Mouse (Mus musculus) adrenal gland, adult 8-10 months (tissue): ENCODE data around the gene Edaradd. TPM values are rescaled to one million over a fixed set of nuclear protein-coding genes. Genes with fewer than 3 reads are reported as not detected.

Source experiments
- DNase-seq: peaks from one replicate; pipeline ENCODE4 v3.0.0; 2022
- total RNA-seq, 4 experiments: library from RNA; stranded (reverse); gene quantifications; 2 replicates each; pipeline ENCODE4 v1.2.4; 2022

Edaradd gene
- total RNA-seq, 4 experiments from 2014 or later, result 0.06 to 0.24 (median 0.08) TPM

DNA sequence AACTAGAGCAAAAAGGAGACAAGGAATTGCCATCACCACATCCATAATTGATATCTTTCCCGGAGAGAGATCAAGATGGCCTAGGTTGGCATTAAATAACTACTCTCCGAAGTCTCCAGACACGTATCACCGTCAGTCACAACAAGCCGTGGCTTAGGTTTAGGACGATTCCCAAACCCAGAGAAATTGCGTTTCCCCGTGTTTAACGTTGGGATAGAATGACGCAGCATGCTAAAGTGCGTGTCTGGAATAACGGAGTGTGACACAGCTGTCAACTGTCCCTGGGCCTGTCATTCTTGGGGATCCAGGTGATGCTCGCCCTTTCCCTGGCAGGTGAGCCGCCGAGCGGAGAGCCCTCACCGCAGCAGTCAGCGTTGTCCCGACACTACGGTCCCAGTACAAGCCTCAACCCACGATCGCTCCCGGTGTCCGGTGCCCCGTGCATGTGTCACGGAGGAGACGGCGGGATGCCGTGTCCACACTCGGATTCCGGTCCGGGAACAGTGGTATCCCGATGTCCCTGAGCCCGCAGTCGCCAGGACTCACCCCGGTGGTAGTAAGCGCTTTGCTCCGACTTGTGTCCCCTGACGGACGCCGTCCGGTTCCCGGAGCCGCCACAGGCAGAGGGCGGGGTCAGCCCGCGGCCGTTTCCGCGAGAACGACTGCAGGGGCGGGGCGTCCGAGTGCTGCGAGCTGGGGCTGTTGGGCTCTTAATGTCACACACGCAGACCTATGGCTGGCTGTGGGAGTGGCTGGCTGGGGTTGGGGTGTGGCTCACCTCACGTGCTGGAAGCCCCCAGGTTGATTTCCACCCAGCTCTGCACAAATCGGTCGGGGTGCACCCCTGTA, 59.1 kb downstream of the Edaradd start:
- DNase-seq, result peak; percentile 94

DNA sequence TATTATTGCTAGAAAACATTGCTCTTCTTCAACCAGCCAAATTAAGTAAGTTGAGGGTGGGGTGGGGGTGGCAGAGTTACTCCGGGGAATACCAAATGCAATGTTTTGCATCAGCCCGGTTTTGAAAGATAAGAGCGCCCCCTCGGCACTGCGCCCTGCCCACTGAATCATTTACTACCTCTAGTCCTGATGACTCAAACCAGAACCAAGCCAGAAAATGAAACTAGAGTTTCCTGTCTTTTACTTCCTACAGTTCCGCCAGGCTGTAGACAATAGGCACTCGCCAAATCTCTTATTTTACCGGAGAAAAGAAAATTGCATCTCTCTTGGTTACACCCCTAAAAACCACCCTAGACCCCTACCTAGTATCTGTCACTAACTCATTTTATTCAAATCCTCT, 59.8 kb downstream of the Edaradd start:
- DNase-seq, result peak; percentile 57

DNA sequence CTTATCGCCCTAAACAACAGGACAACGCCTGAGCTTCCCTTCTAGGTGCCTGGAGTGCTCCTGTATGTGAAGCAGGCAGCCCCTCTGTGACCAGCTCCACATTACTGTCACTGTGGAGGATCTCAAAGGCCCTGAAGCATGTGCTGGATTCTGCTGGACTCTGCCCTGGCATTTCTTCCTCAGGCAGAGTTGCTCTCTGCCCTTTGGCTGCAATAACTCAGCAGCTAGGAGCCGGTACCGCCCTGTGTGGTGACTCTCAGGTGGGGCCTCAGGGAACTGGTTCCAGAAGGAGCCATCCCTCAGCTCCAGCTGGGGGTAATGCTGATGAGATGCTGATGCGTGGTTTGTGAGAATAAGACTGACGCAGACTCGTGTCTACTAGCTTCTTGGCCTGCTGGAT, 63.5 kb downstream of the Edaradd start:
- DNase-seq, result no peak

DNA sequence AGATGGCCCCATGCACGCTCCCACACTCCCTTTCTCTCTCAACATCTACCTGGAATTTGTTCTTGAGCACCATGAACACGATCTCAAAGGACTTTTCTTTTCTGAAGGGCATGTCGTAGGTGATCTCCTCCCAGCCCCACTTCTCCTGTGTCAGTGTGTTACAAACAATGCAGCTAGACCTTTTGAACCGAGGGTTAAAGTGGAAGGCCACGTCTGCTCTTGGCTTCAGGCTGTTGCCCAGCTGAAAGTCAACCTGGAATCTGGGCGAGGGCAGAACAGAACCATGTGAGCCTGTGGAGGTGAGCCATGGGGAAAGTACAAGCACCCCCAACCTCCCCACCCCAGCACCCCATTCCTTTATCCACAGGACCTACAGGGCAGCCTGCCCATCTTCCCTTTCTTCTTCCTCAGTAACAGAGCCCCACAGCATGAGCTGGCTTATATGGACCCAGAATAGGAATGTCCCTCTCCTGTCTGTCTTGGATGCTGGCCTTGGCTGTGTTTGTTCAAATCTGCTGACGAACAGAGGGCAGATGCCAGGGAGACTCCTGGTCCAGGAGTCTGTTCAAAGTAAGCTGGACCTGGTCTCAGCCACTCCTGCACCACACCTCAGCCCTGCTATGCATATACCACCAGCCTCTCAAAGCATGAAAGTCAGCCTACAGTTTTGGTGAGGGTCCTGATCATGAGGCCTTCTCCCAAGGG, 65.4 kb downstream of the Edaradd start:
- DNase-seq, result no peak

DNA sequence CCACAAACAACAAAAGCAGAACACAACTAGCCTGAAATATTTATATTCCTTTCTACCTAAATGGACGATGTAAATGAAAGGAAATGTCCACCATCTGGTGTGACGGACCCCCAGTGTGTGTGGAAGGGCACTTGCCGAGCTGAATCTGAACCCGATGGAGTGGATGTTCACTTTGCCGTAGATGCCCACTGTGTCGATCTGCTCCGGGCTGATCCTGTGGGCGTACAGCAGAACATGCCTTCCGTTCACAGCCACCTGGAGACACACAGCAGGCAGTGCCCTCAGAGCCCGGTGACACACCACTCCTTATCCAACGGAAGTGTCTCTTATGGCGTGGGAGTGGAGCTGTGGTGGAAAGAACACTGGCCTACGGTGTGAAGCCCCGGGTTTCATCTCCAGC, 67.1 kb downstream of the Edaradd start:
- DNase-seq, result no peak

DNA sequence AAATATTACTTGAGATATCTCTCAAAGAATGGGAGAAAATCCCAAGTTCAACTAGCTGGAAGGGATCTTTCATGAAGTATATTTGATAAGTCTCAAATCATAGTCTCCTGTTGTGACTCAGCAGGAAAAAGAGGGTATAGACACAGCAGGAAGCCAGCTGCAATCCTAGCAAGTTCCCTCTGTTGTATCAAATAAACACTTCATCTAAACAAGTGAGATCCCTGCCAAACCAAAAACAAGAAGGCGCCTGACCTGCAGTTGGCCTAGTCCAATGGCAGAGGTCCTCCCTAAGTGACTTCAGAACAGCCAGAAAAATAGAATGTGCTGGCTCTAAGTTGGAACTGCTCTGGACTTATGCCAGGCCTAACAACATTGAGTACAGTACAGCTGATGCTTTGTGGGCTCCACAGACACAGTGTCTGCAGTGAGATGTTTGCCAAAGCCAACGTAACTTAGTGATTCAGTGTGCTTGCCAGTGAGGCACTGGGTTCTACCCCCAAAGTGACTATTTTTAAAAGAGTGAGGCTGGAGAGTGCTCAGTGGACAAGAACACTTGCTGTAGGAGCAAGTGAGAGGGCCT, 78.1 kb downstream of the Edaradd start:
- peak; percentile 11 for DNase-seq

DNA sequence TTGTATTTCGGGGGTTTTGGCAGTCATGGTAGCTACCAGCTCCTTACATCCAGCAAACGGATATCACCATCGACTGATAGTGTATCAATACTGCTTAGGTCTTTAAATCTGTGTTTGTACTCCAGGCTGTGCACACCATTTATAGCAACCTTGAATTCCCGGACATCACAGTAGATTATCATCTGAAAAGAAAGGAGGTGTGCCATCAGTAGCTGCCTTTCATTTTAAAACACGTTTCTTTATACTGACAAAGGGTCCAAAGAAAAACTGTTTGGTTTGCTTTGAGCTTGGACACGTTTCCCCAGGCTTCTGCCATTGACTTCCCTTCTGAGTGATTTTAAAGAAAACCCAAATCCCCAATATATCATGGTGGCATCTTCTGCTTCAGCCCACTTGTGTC, 79.4 kb downstream of the Edaradd start:
- DNase-seq, result no peak

DNA sequence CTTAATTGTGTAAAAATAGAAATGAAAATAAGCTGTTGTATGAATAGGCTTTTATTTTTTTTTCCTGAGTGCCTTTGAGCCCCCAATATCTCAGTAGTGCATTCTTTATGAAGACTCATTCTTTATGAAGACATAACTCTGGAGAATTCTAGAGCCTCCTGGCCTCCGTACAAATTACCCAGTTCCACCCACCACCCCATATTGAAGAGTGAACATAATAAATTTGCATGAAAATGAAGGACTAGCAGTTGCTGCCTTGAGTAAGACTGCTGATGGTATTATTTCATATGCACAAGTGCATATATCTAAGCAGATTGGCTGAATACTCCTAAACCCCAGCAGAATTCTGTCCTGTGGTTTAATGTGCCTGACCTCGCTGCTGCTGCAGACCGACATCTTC, 80.7 kb downstream of the Edaradd start:
- no peak for DNase-seq

DNA sequence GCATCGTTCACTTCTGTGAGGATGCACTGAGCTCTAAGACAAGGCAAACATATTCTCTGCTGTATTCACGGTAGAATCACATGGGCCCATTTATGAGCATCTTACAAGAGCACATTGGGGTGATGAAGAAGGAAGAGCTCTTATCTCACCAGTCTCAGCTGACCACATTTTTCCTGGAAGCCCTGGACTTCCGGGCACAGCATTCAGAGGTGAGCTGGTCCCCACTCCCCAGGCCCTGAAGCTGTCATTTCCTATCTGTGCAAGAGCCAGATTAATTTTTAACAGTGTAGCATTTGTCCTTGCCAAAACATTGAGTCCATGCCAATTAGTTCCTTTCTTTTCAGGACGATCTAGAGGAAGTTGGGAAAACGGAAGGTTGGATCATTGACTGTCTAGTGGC, 86.4 kb downstream of the Edaradd start:
- no peak for DNase-seq

DNA sequence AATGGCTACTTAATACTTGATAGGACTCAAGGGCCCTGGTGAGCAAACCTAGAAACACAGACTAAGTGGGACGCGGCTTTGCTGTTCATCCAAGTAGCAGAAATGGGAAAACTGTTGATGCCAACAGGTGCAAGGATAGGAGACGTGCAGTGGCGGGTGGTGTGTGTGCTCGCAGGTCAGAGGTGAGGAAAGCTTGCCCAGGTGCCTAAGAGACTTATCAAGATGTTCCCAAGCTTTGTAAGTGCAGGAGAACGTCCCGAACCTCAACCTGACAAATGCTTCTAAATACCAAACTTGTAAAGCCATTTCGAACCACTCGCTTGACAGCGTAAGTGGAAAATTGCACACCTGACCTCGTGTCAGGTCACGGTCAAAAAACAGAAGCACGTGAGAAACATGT, 91.7 kb downstream of the Edaradd start:
- no peak for DNase-seq

Other genes with a start within 250 kb of the Edaradd start
- 1 to 10 TPM in 3 of 4 experiments, under 1 TPM in 1; 0.45 to 2.4 (median 1.7) TPM for gene Actn2, start 179.7 kb downstream of the Edaradd start, total RNA-seq
- 10 to 100 TPM; 33.3 to 45.0 (median 35.6) TPM for gene Heatr1, start 125.4 kb downstream of the Edaradd start, total RNA-seq
- 100 to 1,000 TPM in 2 of 4 experiments, 10 to 100 TPM in 2; 74.5 to 127 (median 102) TPM for gene Lgals8, start 55.5 kb downstream of the Edaradd start, total RNA-seq
- gene Ero1lb, start 45.4 kb upstream of the Edaradd start, total RNA-seq, result 10 to 100 TPM; 17.7 to 24.2 (median 21.4) TPM